Mouse (Mus musculus) left cerebral cortex, adult 2 months (tissue): ENCODE results near the gene Gm20716. TPM values are rescaled to one million over a fixed set of nuclear protein-coding genes. Genes with fewer than 3 reads are reported as not detected.

Source experiments
- DNase-seq, 2 experiments: peaks; one replicate each; pipeline ENCODE4 v3.0.0; 2021 to 2022; ENCODE audit warnings: low spot score in 2 of 2, mixed read lengths in 1 of 2; ENCODE audit errors: extremely low spot score in 1 of 2
- H3K27ac ChIP-seq: fragments of 200-600 bp; 2 replicates; pipeline ENCODE4 v1.8.1; 2022
- H3K4me3 ChIP-seq: fragments of 200-600 bp; 2 replicates; pipeline ENCODE4 v1.8.1; 2022
- CTCF ChIP-seq: fragments of 200-600 bp; IDR thresholded peaks from 2 replicates; pipeline ENCODE4 v1.8.1; 2022; ENCODE audit warnings: antibody characterized with exemption, mild to moderate bottlenecking, moderate library complexity
- intact Hi-C: fragments of 180-260 bp; cut with DNase I; formaldehyde crosslinking; loops from one replicate; pipeline ENCODE4 v1.15.1; 2025
- long read RNA-seq, 2 experiments: library from polyadenylated mRNA; stranded (forward); transcript quantifications; one replicate each; pipeline ENCODE4 v2.0.0; 2021; ENCODE audit warnings: borderline mapping rate in 2 of 2
- total RNA-seq, 2 experiments: library from RNA; stranded (reverse); gene quantifications; 2 replicates each; pipeline ENCODE4 v1.2.3; 2021

Gm20716 gene
- total RNA-seq: 10 to 100 TPM; 26.9 to 32.3 TPM
- long read RNA-seq, experiment 1, partial matches to known transcripts: 4 of 15 reads
- long read RNA-seq, experiment 1, other reads (novel, unspliced or antisense): 11 of 15 reads
- long read RNA-seq, experiment 2, full-length matches to known transcripts: 1 of 9 reads
- long read RNA-seq, experiment 2, partial matches to known transcripts: 0 of 9 reads
- long read RNA-seq, experiment 2, other reads (novel, unspliced or antisense): 8 of 9 reads

GRCm38 (mm10) chr2:168230026-168230728 lies at the start of gene Gm20716, which contains the start of the genes Dpm1 and Mocs3:
Gene Gm20716 (minus strand): TSS chr2:168230364.
Gene Dpm1 (minus strand): TSS chr2:168230591.
Gene Mocs3 (plus strand): TSS chr2:168230622.
- DNase-seq: peak; percentile 86 to 87
- no peak for TF ChIP-seq CTCF
- H3K4me3 ChIP-seq: peak within 1 kb of the TSS; percentile 94
- H3K27ac ChIP-seq: peak within 1 kb of the TSS; percentile 99
- intact Hi-C loops: loop anchor here (2.0 kb wide), 1 partner anchor 23 kb away; the partner anchor contains the start of gene Adnp

GRCm38 (mm10) chr2:168274374-168274935 lies 44.3 kb upstream of the Gm20716 start:
- peak; percentile 90 for TF ChIP-seq CTCF
- no peak overlapping the region for H3K4me3 ChIP-seq
- H3K27ac ChIP-seq: no peak overlapping the region
- intact Hi-C loops: loop anchor here (1.0 kb wide), 1 partner anchor 171 kb away; no protein-coding TSS in a partner anchor
- peak; percentile 65 to 80 for DNase-seq

GRCm38 (mm10) chr2:168273387-168273786 lies 43.2 kb upstream of the Gm20716 start:
- Histone ChIP-seq H3K4me3 (no peak overlapping the region), H3K27ac (no peak overlapping the region)
- no peak for TF ChIP-seq CTCF
- intact Hi-C loops: no loop called here
- no peak for DNase-seq

- Histone ChIP-seq H3K4me3 (no peak overlapping the region), H3K27ac (no peak overlapping the region)
- intact Hi-C loops: no loop called here
- DNase-seq: no peak
- peak; percentile 54 for TF ChIP-seq CTCF
These were observed 37.9 kb upstream of the Gm20716 start for GRCm38 (mm10) chr2:168268033-168268432.

- H3K4me3 ChIP-seq: no peak overlapping the region
- peak; percentile 53 to 67 for DNase-seq
- intact Hi-C loops: no loop called here
- no peak for TF ChIP-seq CTCF
- H3K27ac ChIP-seq: peak overlapping the region; percentile 1; the same call in 1 of the 2 replicates
These were observed 30.7 kb upstream of the Gm20716 start for GRCm38 (mm10) chr2:168260900-168261299.

- no peak for DNase-seq
- Histone ChIP-seq H3K27ac (no peak overlapping the region), H3K4me3 (no peak overlapping the region)
- no peak for TF ChIP-seq CTCF
- intact Hi-C loops: no loop called here
These were observed 30.0 kb upstream of the Gm20716 start for GRCm38 (mm10) chr2:168260124-168260523.

GRCm38 (mm10) chr2:168259046-168259445 lies 28.9 kb upstream of the Gm20716 start:
- no peak for TF ChIP-seq CTCF
- no peak overlapping the region for H3K4me3 ChIP-seq
- no peak overlapping the region for H3K27ac ChIP-seq
- DNase-seq: no peak
- intact Hi-C loops: no loop called here

GRCm38 (mm10) chr2:168257188-168257587 lies 27.0 kb upstream of the Gm20716 start:
- TF ChIP-seq CTCF: no peak
- Histone ChIP-seq H3K4me3 (no peak overlapping the region), H3K27ac (no peak overlapping the region)
- intact Hi-C loops: no loop called here
- DNase-seq: no peak

GRCm38 (mm10) chr2:168256506-168256905 lies 26.3 kb upstream of the Gm20716 start:
- Histone ChIP-seq H3K4me3 (no peak overlapping the region), H3K27ac (no peak overlapping the region)
- DNase-seq: no peak
- intact Hi-C loops: no loop called here
- TF ChIP-seq CTCF: no peak

- intact Hi-C loops: no loop called here
- DNase-seq: no peak
- TF ChIP-seq CTCF: no peak
- no peak overlapping the region for H3K27ac ChIP-seq
- H3K4me3 ChIP-seq: no peak overlapping the region
These were observed 23.7 kb upstream of the Gm20716 start for GRCm38 (mm10) chr2:168253822-168254221.

- no peak for DNase-seq
- Histone ChIP-seq H3K27ac (no peak overlapping the region), H3K4me3 (no peak overlapping the region)
- intact Hi-C loops: no loop called here
- TF ChIP-seq CTCF: peak; percentile 63
These were observed 22.6 kb upstream of the Gm20716 start for GRCm38 (mm10) chr2:168252639-168253292.

GRCm38 (mm10) chr2:168250270-168250669 lies 20.1 kb upstream of the Gm20716 start:
- Histone ChIP-seq H3K27ac (no peak overlapping the region), H3K4me3 (no peak overlapping the region)
- intact Hi-C loops: loop anchor here (1.0 kb wide), 2 partner anchors 195 to 378 kb away; no protein-coding TSS in a partner anchor
- peak; percentile 85 to 89 for DNase-seq
- peak; percentile 94 for TF ChIP-seq CTCF
